Mouse (Mus musculus) heart, embryonic 15.5 days (tissue): ENCODE results near the gene Chaf1b. TPM values are rescaled to one million over a fixed set of nuclear protein-coding genes. Genes with fewer than 3 reads are reported as not detected.
A peak's percentile ranks its signal among the peaks of the same experiment; 100 is the strongest.

Source experiments
- ATAC-seq: fragments of 200-750 bp; cut with Nextera tagmentation; replicated peaks from 2 replicates; pipeline ENCODE4 v1.8.0; 2017; ENCODE audit warnings: low read depth, moderate TSS enrichment; ENCODE audit not compliant: insufficient number of reproducible peaks, insufficient read depth, low FRiP score
- H3K27ac ChIP-seq: fragments of 300-500 bp; sonication (generic); 2 replicates; pipeline ENCODE4 v1.5.1; 2015; ENCODE audit warnings: mild to moderate bottlenecking, inconsistent platforms
- H3K27me3 ChIP-seq: fragments of 300-500 bp; sonication (generic); 2 replicates; pipeline ENCODE4 v1.6.1; 2015; ENCODE audit warnings: inconsistent platforms
- H3K36me3 ChIP-seq: fragments of 300-500 bp; sonication (generic); 2 replicates; pipeline ENCODE4 v1.6.1; 2015; ENCODE audit warnings: mild to moderate bottlenecking, inconsistent platforms
- H3K4me1 ChIP-seq: fragments of 300-500 bp; sonication (generic); replicated peaks from 2 replicates; pipeline ENCODE4 v1.6.1; 2015; ENCODE audit warnings: inconsistent platforms
- H3K4me2 ChIP-seq: fragments of 300-500 bp; sonication (generic); 2 replicates; pipeline ENCODE4 v1.6.1; 2015; ENCODE audit warnings: inconsistent platforms, mild to moderate bottlenecking, moderate library complexity
- H3K4me3 ChIP-seq: fragments of 300-500 bp; sonication (generic); 2 replicates; pipeline ENCODE4 v1.5.1; 2015; ENCODE audit warnings: mild to moderate bottlenecking, inconsistent platforms
- H3K9ac ChIP-seq: fragments of 300-500 bp; sonication (generic); 2 replicates; pipeline ENCODE4 v1.6.1; 2015; ENCODE audit warnings: mild to moderate bottlenecking, inconsistent platforms
- H3K9me3 ChIP-seq: fragments of 300-500 bp; sonication (generic); replicated peaks from 2 replicates; pipeline ENCODE4 v1.6.1; 2016; ENCODE audit warnings: inconsistent platforms
- WGBS: fragments of 180-500 bp; shearing (Covaris S2); methylation state at CpG from one replicate; pipeline ENCODE4 v1.1.7; 2015; ENCODE audit warnings: mixed read lengths; 5-methylcytosine and 5-hydroxymethylcytosine counted together
- polyA plus RNA-seq: library from polyadenylated mRNA; unstranded; fragments of >200 nt; fragmentation: Nextera tagmentation; extraction: Ambion mirVana; gene quantifications from 2 replicates; pipeline ENCODE4 v1.2.1, GENCODE M21; 2015

The Chaf1b gene
- 31.5 and 39.9 TPM in 2 replicates for polyA plus RNA-seq

GRCm38 (mm10) chr16:93883423-93884085 lies at the start of gene Chaf1b:
Gene Chaf1b, plus strand, starts transcription at chr16:93883901.
- Histone ChIP-seq H3K27ac (peak within 1 kb of the TSS; percentile 24; the same call in 1 of the 2 replicates), H3K27me3 (no peaks in the 10 kb centered on the region), H3K9me3 (no peaks in the 10 kb centered on the region), H3K9ac (peak within 1 kb of the TSS; percentile 76), H3K36me3 (peaks cover 8% of the 10 kb centered on the region), H3K4me2 (peak within 1 kb of the TSS; percentile 95), H3K4me1 (peaks cover 3% of the 10 kb centered on the region; the same call in 1 of the 2 replicates), H3K4me3 (peak within 1 kb of the TSS; percentile 93)
- WGBS = under 1% methylated on average over 54 of the region's 54 CpGs
- peak; percentile 96 for ATAC-seq

GRCm38 (mm10) chr16:93834076-93834475 lies 49.6 kb upstream of the Chaf1b start:
- Histone ChIP-seq H3K4me1 (peaks cover 26% of the 10 kb centered on the region), H3K9ac (no peak overlapping the region), H3K27ac (peak overlapping the region; percentile 71), H3K4me3 (peak overlapping the region; percentile 89), H3K36me3 (no peaks in the 10 kb centered on the region), H3K4me2 (peak overlapping the region; percentile 69), H3K9me3 (no peaks in the 10 kb centered on the region), H3K27me3 (no peaks in the 10 kb centered on the region)
- no peak for ATAC-seq
- 44% methylated on average over 2 of the region's 2 CpGs for WGBS

DNA sequence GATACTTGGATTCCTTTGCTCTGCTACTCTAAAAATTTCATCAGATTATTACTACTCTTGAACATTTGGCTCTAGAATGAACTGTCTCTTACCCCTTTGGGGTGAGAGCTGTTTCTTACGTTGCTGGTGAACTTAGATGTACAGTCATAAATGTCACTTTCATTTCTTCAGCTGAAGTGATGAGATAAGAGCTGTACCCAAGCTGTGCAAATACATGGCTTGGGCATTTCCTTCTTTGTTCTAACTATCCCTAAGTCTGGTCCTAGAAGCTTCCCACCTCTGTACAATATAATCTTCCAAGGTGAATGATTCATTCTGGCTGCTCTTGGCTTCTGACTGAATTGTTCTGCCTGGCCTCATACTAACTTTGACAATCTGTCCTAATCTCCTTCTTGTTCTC lies 44.7 kb upstream of the Chaf1b start:
- no peaks in the 10 kb centered on the region for H3K27me3 ChIP-seq
- WGBS = 85% methylated on average over 1 of the region's 1 CpGs

GRCm38 (mm10) chr16:93850527-93850926 lies 33.2 kb upstream of the Chaf1b start:
- Histone ChIP-seq H3K27me3 (no peaks in the 10 kb centered on the region), H3K4me2 (no peak overlapping the region), H3K9ac (no peak overlapping the region), H3K9me3 (no peaks in the 10 kb centered on the region), H3K27ac (no peak overlapping the region), H3K4me1 (no peaks in the 10 kb centered on the region), H3K36me3 (peaks cover 86% of the 10 kb centered on the region), H3K4me3 (no peak overlapping the region)
- ATAC-seq = no peak
- WGBS = 89% methylated on average over 3 of the region's 3 CpGs

More for the DNA sequence above, 44.7 kb upstream of the Chaf1b start:
- no peak overlapping the region for H3K9ac ChIP-seq
- peaks cover 16% of the 10 kb centered on the region for H3K4me1 ChIP-seq
- no peak overlapping the region for H3K4me3 ChIP-seq
- H3K9me3 ChIP-seq = no peaks in the 10 kb centered on the region
- no peaks in the 10 kb centered on the region for H3K36me3 ChIP-seq
- ATAC-seq = no peak
- no peak overlapping the region for H3K4me2 ChIP-seq
- no peak overlapping the region for H3K27ac ChIP-seq

- peaks cover 80% of the 10 kb centered on the region for H3K36me3 ChIP-seq
- 79% methylated on average over 4 of the region's 4 CpGs for WGBS
- H3K9me3 ChIP-seq = no peaks in the 10 kb centered on the region
- no peak overlapping the region for H3K27ac ChIP-seq
- no peak overlapping the region for H3K9ac ChIP-seq
- ATAC-seq = no peak
- H3K27me3 ChIP-seq = no peaks in the 10 kb centered on the region
- H3K4me1 ChIP-seq = no peaks in the 10 kb centered on the region
- no peak overlapping the region for H3K4me3 ChIP-seq
- no peak overlapping the region for H3K4me2 ChIP-seq
Observed at GRCm38 (mm10) chr16:93859967-93860366, 23.7 kb upstream of the Chaf1b start.

- no peaks in the 10 kb centered on the region for H3K9me3 ChIP-seq
- H3K9ac ChIP-seq = no peak overlapping the region
- peaks cover 81% of the 10 kb centered on the region for H3K36me3 ChIP-seq
- no peaks in the 10 kb centered on the region for H3K4me1 ChIP-seq
- no peak overlapping the region for H3K4me3 ChIP-seq
- H3K4me2 ChIP-seq = no peak overlapping the region
- no peak for ATAC-seq
- no peak overlapping the region for H3K27ac ChIP-seq
- no peaks in the 10 kb centered on the region for H3K27me3 ChIP-seq
Observed at GRCm38 (mm10) chr16:93860686-93861085, 23.0 kb upstream of the Chaf1b start.

DNA sequence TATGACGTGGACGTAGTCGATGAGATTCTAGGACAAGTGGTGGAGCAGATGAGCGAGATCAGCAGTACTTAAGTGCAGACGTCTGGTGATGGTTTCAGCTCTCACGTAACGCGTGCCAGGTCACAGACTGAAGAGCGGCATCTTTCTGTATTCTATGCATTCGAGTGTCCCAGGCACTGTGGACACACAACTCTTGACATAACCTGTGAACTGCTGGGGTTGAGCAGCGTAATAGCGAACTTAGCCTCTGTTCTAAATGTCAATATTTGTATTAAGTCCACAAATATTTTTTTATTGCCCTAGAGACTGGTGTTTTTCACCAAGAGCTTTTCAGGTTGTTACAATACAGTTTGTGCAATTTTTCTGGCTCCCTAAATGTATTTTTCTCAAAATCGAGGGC lies 8.9 kb upstream of the Chaf1b start:
- Histone ChIP-seq H3K27ac (no peak overlapping the region), H3K4me1 (no peaks in the 10 kb centered on the region), H3K4me3 (no peak overlapping the region), H3K9ac (no peak overlapping the region), H3K9me3 (no peaks in the 10 kb centered on the region), H3K36me3 (peaks cover 72% of the 10 kb centered on the region), H3K4me2 (no peak overlapping the region), H3K27me3 (no peaks in the 10 kb centered on the region)
- no peak for ATAC-seq
- WGBS = 83% methylated on average over 13 of the region's 13 CpGs

DNA sequence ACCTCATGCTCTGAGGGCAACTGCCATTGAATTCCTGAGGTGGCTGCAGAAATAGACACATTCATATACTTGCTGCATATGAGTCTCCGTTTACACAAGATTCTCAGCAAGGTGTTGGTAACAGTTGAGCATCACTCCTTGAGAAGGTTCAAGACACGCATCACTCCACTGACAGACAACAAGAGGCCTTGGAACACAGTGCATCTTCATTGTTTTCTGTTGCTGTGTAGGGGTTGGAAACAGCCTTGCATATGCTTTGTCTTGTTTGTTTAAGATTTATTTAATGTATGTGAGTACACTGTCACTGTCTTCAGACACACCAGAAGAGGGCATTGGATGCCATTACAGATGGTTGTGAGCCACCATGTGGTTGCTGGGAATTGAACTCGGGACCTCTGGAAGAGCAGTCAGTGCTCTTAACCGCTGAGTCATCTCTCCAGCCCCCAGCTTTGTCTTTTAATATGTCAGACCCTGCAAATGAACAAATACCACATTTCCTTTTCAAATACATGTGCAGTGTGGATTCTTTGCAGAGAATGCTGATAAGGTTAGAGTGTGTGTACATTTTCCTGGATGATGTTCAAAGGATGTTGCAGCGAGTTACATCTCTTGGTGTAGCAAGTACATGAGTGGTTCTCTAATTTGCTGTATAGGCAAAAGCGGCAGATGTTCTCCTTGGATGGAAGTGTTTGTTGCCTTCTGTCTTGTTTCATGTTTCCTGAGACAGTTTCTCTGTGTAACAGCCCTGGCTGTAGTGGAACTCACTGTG lies 5.9 kb upstream of the Chaf1b start:
- Histone ChIP-seq H3K4me1 (no peaks in the 10 kb centered on the region), H3K4me2 (no peak overlapping the region), H3K27ac (no peak overlapping the region), H3K27me3 (no peaks in the 10 kb centered on the region), H3K4me3 (no peak overlapping the region), H3K9me3 (no peaks in the 10 kb centered on the region), H3K36me3 (peaks cover 45% of the 10 kb centered on the region), H3K9ac (no peak overlapping the region)
- no peak for ATAC-seq
- 68% methylated on average over 6 of the region's 6 CpGs for WGBS

- ATAC-seq = peak; percentile 53
- Histone ChIP-seq H3K9ac (peak overlapping the region; percentile 76), H3K9me3 (no peaks in the 10 kb centered on the region), H3K27ac (peak overlapping the region; percentile 24; the same call in 1 of the 2 replicates), H3K27me3 (no peaks in the 10 kb centered on the region), H3K4me1 (peaks cover 3% of the 10 kb centered on the region; the same call in 1 of the 2 replicates), H3K36me3 (peaks cover 13% of the 10 kb centered on the region), H3K4me2 (peak overlapping the region; percentile 95), H3K4me3 (peak overlapping the region; percentile 93)
- under 1% methylated on average over 43 of the region's 43 CpGs for WGBS
Observed at GRCm38 (mm10) chr16:93884086-93884721, 503 bp downstream of the Chaf1b start.

DNA sequence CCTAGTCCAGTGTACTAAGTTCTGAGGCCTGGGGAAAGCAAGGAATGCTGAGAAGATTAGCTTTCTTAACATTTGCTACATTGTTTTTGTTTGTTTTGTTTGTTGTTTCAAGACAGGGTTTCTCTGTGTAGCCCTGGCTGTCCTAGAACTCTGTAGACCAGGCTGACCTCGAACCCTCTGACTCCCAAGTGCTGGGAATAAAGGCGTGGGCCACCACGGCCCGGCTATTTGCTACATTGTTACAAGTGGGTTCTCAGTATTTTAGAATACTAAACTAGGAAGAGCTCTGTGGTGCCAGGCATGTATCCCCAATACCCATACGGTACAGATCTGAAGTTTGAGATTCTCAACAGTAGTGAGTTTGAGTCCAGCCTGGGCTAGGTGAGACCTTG lies 1.0 kb downstream of the Chaf1b start:
- WGBS = 62% methylated on average over 5 of the region's 5 CpGs
- Histone ChIP-seq H3K27ac (no peak overlapping the region), H3K9ac (peak overlapping the region; percentile 76), H3K4me1 (peaks cover 3% of the 10 kb centered on the region; the same call in 1 of the 2 replicates), H3K36me3 (peaks cover 16% of the 10 kb centered on the region), H3K4me2 (peak overlapping the region; percentile 95), H3K4me3 (peak overlapping the region; percentile 93), H3K9me3 (no peaks in the 10 kb centered on the region), H3K27me3 (no peaks in the 10 kb centered on the region)
- ATAC-seq = no peak

GRCm38 (mm10) chr16:93888481-93888880 lies 4.8 kb downstream of the Chaf1b start:
- no peak overlapping the region for H3K9ac ChIP-seq
- H3K9me3 ChIP-seq = no peaks in the 10 kb centered on the region
- H3K27me3 ChIP-seq = no peaks in the 10 kb centered on the region
- peaks cover 16% of the 10 kb centered on the region for H3K36me3 ChIP-seq
- ATAC-seq = no peak
- no peaks in the 10 kb centered on the region for H3K4me1 ChIP-seq
- H3K27ac ChIP-seq = no peak overlapping the region
- WGBS = 88% methylated on average over 6 of the region's 6 CpGs
- no peak overlapping the region for H3K4me2 ChIP-seq
- H3K4me3 ChIP-seq = no peak overlapping the region
